Mouse (Mus musculus) CH12.LX (cell line): Measurements from ENCODE around the gene Dusp14. TPM values are rescaled to one million over a fixed set of nuclear protein-coding genes. Genes with fewer than 3 reads are reported as not detected.

Experiments
- DNase-seq: peaks from one replicate; pipeline ENCODE4 v3.0.0-alpha.2; 2013; ENCODE audit errors: extremely low read depth
- H3K27ac ChIP-seq: 2 replicates; pipeline ENCODE4 v1.5.1; 2012; ENCODE audit warnings: low read depth, mild to moderate bottlenecking, control low read depth, moderate library complexity; ENCODE audit not compliant: insufficient read depth
- H3K27me3 ChIP-seq: replicated peaks from 2 replicates; pipeline ENCODE3; 2012; ENCODE audit warnings: inconsistent platforms
- H3K36me3 ChIP-seq, 2 experiments: replicated peaks in 1 of 2; 2 replicates each; pipeline versions ENCODE3 to v1.6.1; 2012; ENCODE audit warnings: inconsistent platforms in 1 of 2, low read length in 1 of 2, mild to moderate bottlenecking in 1 of 2, mixed read lengths in 1 of 2, moderate library complexity in 1 of 2; ENCODE audit not compliant: control insufficient read depth in 1 of 2, insufficient read depth in 1 of 2
- H3K4me1 ChIP-seq, 2 experiments: 2 replicates each; pipeline ENCODE4 v1.6.1; 2012; ENCODE audit warnings: inconsistent platforms in 1 of 2, moderate library complexity in 1 of 2; ENCODE audit not compliant: insufficient read depth in 2 of 2, control insufficient read depth in 1 of 2
- H3K4me2 ChIP-seq: 2 replicates; pipeline ENCODE4 v1.6.1; 2012; ENCODE audit warnings: low read depth, mild to moderate bottlenecking, control low read depth; ENCODE audit not compliant: poor library complexity, insufficient read depth, severe bottlenecking
- H3K4me3 ChIP-seq, 3 experiments: fragments of 150-350 bp in 1 of 3; sonication (generic) in 1 of 3; replicated peaks in 1 of 3; 2 replicates each; pipeline versions ENCODE3 to v1.5.1; 2011 to 2012; ENCODE audit warnings: low read depth in 2 of 3, low read length in 2 of 3, mild to moderate bottlenecking in 2 of 3, moderate library complexity in 2 of 3, control low read depth in 1 of 3, improper control_type of control experiment in 1 of 3, inconsistent platforms in 1 of 3, mixed read lengths in 1 of 3; ENCODE audit not compliant: poor library complexity in 1 of 3
- H3K79me2 ChIP-seq: replicated peaks from 2 replicates; pipeline ENCODE4 v1.6.1; 2012; ENCODE audit warnings: mild to moderate bottlenecking, moderate library complexity; ENCODE audit not compliant: control insufficient read depth, poor library complexity, insufficient read depth, severe bottlenecking; ENCODE audit errors: extremely low read depth
- H3K9ac ChIP-seq: 2 replicates; pipeline ENCODE4 v1.6.1; 2012; ENCODE audit warnings: low read depth, mild to moderate bottlenecking, control low read depth, moderate library complexity; ENCODE audit not compliant: insufficient read depth
- H3K9me3 ChIP-seq: replicated peaks from 2 replicates; pipeline ENCODE3; 2012; ENCODE audit warnings: low read length, inconsistent platforms, mixed read lengths
- CHD2 ChIP-seq: IDR thresholded peaks from 2 replicates; pipeline ENCODE4 v1.6.1; 2011; ENCODE audit warnings: low read length, improper control_type of control experiment
- ELF1 ChIP-seq: IDR thresholded peaks from 2 replicates; pipeline ENCODE4 v1.6.1; 2014; ENCODE audit warnings: low read depth, mild to moderate bottlenecking, inconsistent platforms, low read length, improper control_type of control experiment
- EP300 ChIP-seq: IDR thresholded peaks from 2 replicates; pipeline ENCODE4 v1.6.1; 2011; ENCODE audit warnings: low read length, improper control_type of control experiment
- ETS1 ChIP-seq: conservative IDR thresholded peaks from 2 replicates; pipeline ENCODE4 v1.6.1; 2012; ENCODE audit warnings: low read depth, mild to moderate bottlenecking, inconsistent platforms, low read length, improper control_type of control experiment, moderate library complexity
- IRF4 ChIP-seq: IDR thresholded peaks from 2 replicates; pipeline ENCODE4 v1.6.1; 2014; ENCODE audit warnings: low read depth, mild to moderate bottlenecking, inconsistent platforms, low read length, improper control_type of control experiment
- JUN ChIP-seq: IDR thresholded peaks from 2 replicates; pipeline ENCODE4 v1.6.1; 2011; ENCODE audit warnings: low read depth, mild to moderate bottlenecking, low read length, improper control_type of control experiment, moderate library complexity; ENCODE audit not compliant: insufficient read depth
- KAT2A ChIP-seq: IDR thresholded peaks from 2 replicates; pipeline ENCODE4 v1.6.1; 2012; ENCODE audit warnings: low read length, improper control_type of control experiment, inconsistent platforms; ENCODE audit not compliant: insufficient replicate concordance
- MAFK ChIP-seq: IDR thresholded peaks from 2 replicates; pipeline ENCODE4 v1.6.1; 2011; ENCODE audit warnings: low read length, improper control_type of control experiment; ENCODE audit not compliant: insufficient replicate concordance
- MAX ChIP-seq: IDR thresholded peaks from 2 replicates; pipeline ENCODE4 v1.6.1; 2011; ENCODE audit warnings: low read length, improper control_type of control experiment
- MEF2A ChIP-seq: IDR thresholded peaks from 2 replicates; pipeline ENCODE4 v1.6.1; 2014; ENCODE audit warnings: low read depth, mild to moderate bottlenecking, inconsistent platforms, low read length, improper control_type of control experiment, borderline replicate concordance
- MYC ChIP-seq: IDR thresholded peaks from 2 replicates; pipeline ENCODE4 v1.6.1; 2011; ENCODE audit warnings: low read depth, mild to moderate bottlenecking, improper control_type of control experiment, low read length
- POLR2AphosphoS2 ChIP-seq: IDR thresholded peaks from 2 replicates; pipeline ENCODE4 v1.6.1; 2011; ENCODE audit warnings: low read depth, low read length, improper control_type of control experiment
- SMC3 ChIP-seq: IDR thresholded peaks from 2 replicates; pipeline ENCODE4 v1.6.1; 2011; ENCODE audit warnings: low read depth, low read length, improper control_type of control experiment
- TBP ChIP-seq: conservative IDR thresholded peaks from 2 replicates; pipeline ENCODE4 v1.6.1; 2011; ENCODE audit warnings: low read depth, low read length, improper control_type of control experiment
- TCF12 ChIP-seq: IDR thresholded peaks from 2 replicates; pipeline ENCODE4 v1.6.1; 2014; ENCODE audit warnings: low read depth, mild to moderate bottlenecking, inconsistent platforms, low read length, improper control_type of control experiment
- UBTF ChIP-seq: IDR thresholded peaks from 2 replicates; pipeline ENCODE4 v1.6.1; 2012; ENCODE audit warnings: low read depth, mild to moderate bottlenecking, inconsistent platforms, low read length, improper control_type of control experiment, moderate library complexity
- USF1 ChIP-seq: IDR thresholded peaks from 2 replicates; pipeline ENCODE4 v1.6.1; 2014; ENCODE audit warnings: low read depth, mild to moderate bottlenecking, inconsistent platforms, low read length, improper control_type of control experiment
- USF2 ChIP-seq: conservative IDR thresholded peaks from 2 replicates; pipeline ENCODE4 v1.6.1; 2011; ENCODE audit warnings: low read depth, low read length, improper control_type of control experiment
- ZC3H11A ChIP-seq: IDR thresholded peaks from 2 replicates; pipeline ENCODE4 v1.6.1; 2012; ENCODE audit warnings: low read depth, mild to moderate bottlenecking, inconsistent platforms, low read length, improper control_type of control experiment
- dilution Hi-C: fragments of 300-500 bp; cut with MboI; formaldehyde crosslinking; loops from 2 replicates; pipeline ENCODE4 v1.14.3; 2020; ENCODE audit warnings: low sequenced_read_pairs; ENCODE audit not compliant: extremely low pct_unique_long_range_greater_than_20kb, extremely low pct_ligation_motif_present
- in situ Hi-C: fragments of 300-500 bp; cut with MboI; formaldehyde crosslinking; loops from 3 replicates; pipeline ENCODE4 v1.14.3; 2019; ENCODE audit warnings: low sequenced_read_pairs, low pct_ligation_motif_present, low pct_unique_long_range_greater_than_20kb, mixed read lengths
- polyA plus RNA-seq: library from polyadenylated mRNA; unstranded; fragments of >175 nt; gene quantifications from 2 replicates; pipeline ENCODE4 v1.2.1, GENCODE M21; 2012; ENCODE audit warnings: low read depth; ENCODE audit not compliant: insufficient read length
- total RNA-seq, 2 experiments: library from RNA; depleted of rRNA; stranded (reverse); fragments of 300-350 nt in 1 of 2; fragments of >200 nt in 1 of 2; gene quantifications; 2 replicates each; pipeline ENCODE4 v1.2.3; 2012 to 2014

The Dusp14 gene
- total and polyA plus RNA-seq, 3 experiments, result 52.7 to 127 (median 124) TPM

DNA sequence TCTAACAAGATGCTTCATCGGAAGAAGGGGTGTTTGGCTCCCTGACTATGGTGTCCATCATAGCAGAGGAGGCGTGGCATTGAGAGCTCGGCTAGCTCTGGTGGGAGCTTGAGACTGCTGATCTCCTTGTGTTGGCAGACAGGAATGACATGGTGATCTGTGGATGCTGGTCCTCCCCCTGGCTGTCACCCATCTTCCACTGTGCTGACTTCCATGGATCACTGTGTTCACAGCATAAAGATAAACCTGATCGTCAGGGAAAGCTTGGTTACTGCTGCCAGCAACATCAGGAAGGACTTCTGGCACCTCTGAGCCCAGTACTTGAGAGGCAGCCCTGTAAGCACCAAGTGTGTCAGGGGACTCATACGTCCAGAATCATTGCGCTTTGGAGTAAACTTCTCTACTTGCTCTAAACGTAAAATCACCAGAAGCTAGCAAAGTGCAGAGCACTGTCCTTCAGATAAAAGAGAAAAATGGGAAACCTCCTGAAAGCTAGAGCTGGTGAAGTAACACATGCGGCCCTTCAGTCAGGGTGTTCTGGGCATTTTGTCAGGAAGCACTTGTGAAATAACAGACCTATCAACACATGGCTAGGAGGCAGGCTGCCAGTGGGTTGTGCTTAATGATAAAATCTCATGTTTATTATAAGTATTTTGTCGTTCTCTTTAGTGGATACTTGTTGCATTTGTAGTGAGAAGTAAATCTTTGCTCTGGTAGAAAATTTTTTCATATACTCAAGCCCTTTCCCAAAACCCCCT lies 40.6 kb downstream of the Dusp14 start:
- H3K79me2 ChIP-seq, result no peaks in the 10 kb centered on the region
- TF ChIP-seq TBP (no peak), TCF12 (no peak), MAFK (no peak), IRF4 (no peak), POLR2AphosphoS2 (no peak), MEF2A (no peak), KAT2A (no peak), ETS1 (no peak), MAX (no peak)
- H3K4me1 ChIP-seq, result peaks cover 0 to 9% of the 10 kb centered on the region in 2 experiments; a peak in 2 of 4 replicates
- H3K4me2 ChIP-seq, result no peak overlapping the region
- dilution Hi-C loops (no loop called here), in situ Hi-C loops (no loop called here)
- no peaks in the 10 kb centered on the region for H3K27me3 ChIP-seq
- no peak overlapping the region for H3K4me3 ChIP-seq
- H3K27ac ChIP-seq, result no peak overlapping the region
- DNase-seq, result no peak
- peaks cover 3% of the 10 kb centered on the region for H3K9me3 ChIP-seq
- H3K9ac ChIP-seq, result no peak overlapping the region
- H3K36me3 ChIP-seq, result peaks cover 43 to 87% of the 10 kb centered on the region in 2 experiments

DNA sequence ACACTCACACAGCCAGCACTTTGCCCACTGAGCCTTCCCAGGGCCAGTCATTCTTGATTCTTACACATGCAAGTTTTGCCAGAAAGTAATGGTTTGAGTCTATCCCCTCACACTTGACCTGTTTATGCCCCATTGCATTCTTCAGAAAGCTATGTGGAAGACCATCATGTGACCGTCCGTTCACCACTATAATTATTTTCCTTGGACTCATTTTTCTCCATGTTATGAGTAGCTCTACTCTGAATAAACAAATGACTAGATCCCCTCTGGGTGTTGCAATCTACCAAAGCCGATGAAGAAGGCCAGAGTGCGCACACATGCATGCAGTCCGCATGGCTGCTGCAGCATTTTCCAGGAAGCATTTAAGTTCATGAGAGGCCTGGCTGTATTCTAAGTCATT lies 41.8 kb downstream of the Dusp14 start:
- Histone ChIP-seq H3K4me3 (no peak overlapping the region), H3K79me2 (no peaks in the 10 kb centered on the region), H3K9ac (no peak overlapping the region), H3K9me3 (peaks cover 3% of the 10 kb centered on the region), H3K4me1 (peaks cover 0 to 5% of the 10 kb centered on the region in 2 experiments; a peak in 1 of 4 replicates), H3K27me3 (no peaks in the 10 kb centered on the region), H3K27ac (no peak overlapping the region), H3K4me2 (no peak overlapping the region), H3K36me3 (peaks cover 49 to 88% of the 10 kb centered on the region in 2 experiments)
- in situ Hi-C loops, result no loop called here
- DNase-seq, result no peak
- dilution Hi-C loops, result no loop called here
- TF ChIP-seq USF1, result no peak

DNA sequence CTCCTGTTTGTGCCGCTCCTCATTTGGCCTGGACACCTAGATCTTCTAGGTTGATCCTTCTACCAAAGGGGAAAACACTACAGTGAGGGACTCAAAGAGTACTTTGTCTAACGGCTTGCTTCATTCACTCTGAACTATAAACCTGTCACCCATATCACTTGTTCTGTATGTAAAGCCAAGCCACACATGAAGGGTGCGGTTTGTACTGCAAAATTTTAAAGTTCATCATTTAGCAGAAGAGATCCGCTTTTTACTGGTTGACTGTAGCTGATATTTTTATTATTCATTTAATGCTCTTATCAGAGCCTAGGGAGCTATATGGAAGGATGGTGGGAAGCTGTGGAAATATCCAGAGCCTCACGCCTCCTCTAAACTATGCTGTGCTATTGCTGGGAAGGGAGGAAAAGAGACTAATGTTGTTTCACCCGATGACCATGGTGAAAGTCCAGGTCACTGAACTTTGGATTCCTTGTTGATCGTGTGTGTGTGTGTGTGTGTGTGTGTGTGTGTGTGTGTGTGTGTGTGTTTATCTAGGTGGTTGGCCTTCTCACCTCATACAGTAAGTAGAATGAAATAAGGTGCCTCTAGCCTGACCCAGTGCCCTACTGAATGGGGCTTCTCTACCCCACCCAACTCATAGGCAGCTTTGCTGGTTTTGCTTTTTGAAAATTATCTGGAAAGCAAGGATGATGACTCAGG lies 52.1 kb downstream of the Dusp14 start:
- H3K9me3 ChIP-seq, result no peaks in the 10 kb centered on the region
- no peak overlapping the region for H3K9ac ChIP-seq
- no peak overlapping the region for H3K4me3 ChIP-seq
- in situ Hi-C loops (no loop called here), dilution Hi-C loops (no loop called here)
- no peak for DNase-seq
- no peak overlapping the region for H3K27ac ChIP-seq
- H3K4me1 ChIP-seq, result peaks cover 2 to 11% of the 10 kb centered on the region in 2 experiments; a peak in 2 of 4 replicates
- peaks cover 38 to 68% of the 10 kb centered on the region in 2 experiments for H3K36me3 ChIP-seq
- H3K4me2 ChIP-seq, result no peak overlapping the region
- no peaks in the 10 kb centered on the region; the same call in 1 of the 2 replicates for H3K79me2 ChIP-seq
- TF ChIP-seq JUN, result no peak
- no peak for TF ChIP-seq ZC3H11A
- TF ChIP-seq MYC, result no peak
- TF ChIP-seq EP300, result no peak
- no peak for TF ChIP-seq ELF1
- no peak for TF ChIP-seq KAT2A
- no peak for TF ChIP-seq TBP
- no peak for TF ChIP-seq USF2
- no peak for TF ChIP-seq SMC3
- no peak for TF ChIP-seq UBTF
- no peak for TF ChIP-seq CHD2
- no peaks in the 10 kb centered on the region for H3K27me3 ChIP-seq
